18 mouse cellular contexts compared by ENCODE assay signal in the genomic region with DNA sequence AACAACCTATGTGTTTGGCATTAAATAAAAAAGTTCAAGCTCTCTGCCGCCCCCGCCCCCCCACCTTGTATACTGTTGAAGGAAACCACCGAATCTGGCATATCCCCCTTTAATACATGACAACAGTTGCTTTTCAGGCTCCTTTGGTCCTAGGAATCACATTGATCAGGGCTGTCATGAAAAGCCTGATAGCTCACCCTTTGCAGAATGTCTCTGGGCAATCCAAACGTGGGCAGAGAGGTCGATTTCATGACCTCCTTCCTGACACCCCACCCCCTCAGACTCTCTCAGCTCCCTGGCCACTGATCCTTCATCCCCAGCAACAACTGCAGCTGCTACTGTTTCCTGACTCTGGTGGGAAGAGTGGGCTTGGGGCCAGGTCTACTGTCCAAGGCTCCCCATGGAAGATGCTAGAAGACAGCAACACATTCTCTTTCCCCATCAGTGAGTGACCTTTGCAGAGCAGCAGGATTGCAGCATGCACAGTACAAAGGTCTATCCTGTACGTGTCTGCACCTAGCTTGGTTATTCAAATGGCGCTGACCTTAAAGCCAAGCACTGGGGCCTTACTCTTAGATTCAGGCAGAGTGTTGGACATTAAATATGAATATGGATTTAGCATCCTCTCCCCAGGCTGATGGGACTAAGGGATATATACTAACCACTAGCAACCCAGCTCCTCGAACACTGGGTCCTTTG. TPM values are rescaled to one million over a fixed set of nuclear protein-coding genes. Genes with fewer than 3 reads are reported as not detected.
DNase-seq lines count a peak whose midpoint lies in the region; ATAC-seq lines count a peak whose summit lies in the region.
"Had no signal": no experiment of that assay in that cellular context is flagged by ENCODE, and none has a peak within 500 bp of the region (broad histone marks: within the 10 kb centered on the region; RNA-seq: fewer than 3 reads in every experiment).

No protein-coding gene starts in this region.

- no peak overlapping the region for H3K4me2 ChIP-seq in liver, embryonic 16.5 days (ENCODE audit: low read depth, low read length)
- H3K4me2 ChIP-seq: embryonic facial prominence, embryonic 13.5 days; midbrain, embryonic 12.5 days; neural tube, embryonic 15.5 days had no signal

- peak; percentile 18 to 28 for DNase-seq in heart, postnatal 10 days
- DNase-seq in heart, adult 18-20 months: no peak
- peak; percentile 34 for DNase-seq in left cerebral cortex, postnatal 4 days
- DNase-seq in left cerebral cortex, postnatal 25 days (ENCODE audit: low spot score in 2 of 2): no peak
- DNase-seq in limb, embryonic 10.5 days (ENCODE audit: low spot score): no peak
- no peak for DNase-seq in thymus, postnatal 25 days
- DNase-seq: adrenal gland, postnatal 14 days; B cell, adult 2 months; cerebellum, adult 11-12 months; lung, postnatal 4 days; thymus, postnatal 4 days had no signal

- H3K4me3 ChIP-seq in limb, embryonic 10.5 days: no peak overlapping the region
- H3K4me3 ChIP-seq in liver, embryonic 16.5 days (ENCODE audit: low read depth, low read length): no peak overlapping the region
- H3K4me3 ChIP-seq: embryonic facial prominence, embryonic 13.5 days; heart, embryonic 10.5 days; midbrain, embryonic 12.5 days; myocyte; neural tube, embryonic 15.5 days had no signal

- H3K9me3 ChIP-seq in limb, embryonic 10.5 days (replicated peaks): no peaks in the 10 kb centered on the region
- H3K9me3 ChIP-seq in liver, embryonic 16.5 days (replicated peaks; ENCODE audit: control insufficient read depth, low read length): no peaks in the 10 kb centered on the region
- H3K9me3 ChIP-seq: heart, embryonic 10.5 days; midbrain, embryonic 12.5 days; neural tube, embryonic 15.5 days had no signal

- no peaks in the 10 kb centered on the region for H3K36me3 ChIP-seq in limb, embryonic 10.5 days
- H3K36me3 ChIP-seq in liver, embryonic 16.5 days (ENCODE audit: control insufficient read depth, insufficient read depth): no peaks in the 10 kb centered on the region
- H3K36me3 ChIP-seq: embryonic facial prominence, embryonic 13.5 days; heart, embryonic 10.5 days; midbrain, embryonic 12.5 days; neural tube, embryonic 15.5 days had no signal

- 63% methylated on average over 8 of the region's 8 CpGs for WGBS in limb, embryonic 10.5 days
- 45% methylated on average over 8 of the region's 8 CpGs for WGBS in liver, embryonic 16.5 days (ENCODE audit: insufficient replicate concordance)

- no peak overlapping the region for H3K9ac ChIP-seq in liver, embryonic 16.5 days (ENCODE audit: low read depth, low read length)
- H3K9ac ChIP-seq: embryonic facial prominence, embryonic 13.5 days; midbrain, embryonic 12.5 days; neural tube, embryonic 15.5 days had no signal

- H3K27me3 ChIP-seq in limb, embryonic 10.5 days (ENCODE audit: low read depth, poor library complexity, severe bottlenecking): peaks cover 35% of the 10 kb centered on the region
- H3K27me3 ChIP-seq in liver, embryonic 16.5 days (ENCODE audit: control insufficient read depth, insufficient read depth, low read depth, low read length): no peaks in the 10 kb centered on the region
- H3K27me3 ChIP-seq: embryonic facial prominence, embryonic 13.5 days had no signal

- intact Hi-C loops in heart, postnatal 10 days (cut with DNase I): no loop called here
- intact Hi-C loops in left cerebral cortex, postnatal 4 days (cut with DNase I): no loop called here
- intact Hi-C loops in left cerebral cortex, postnatal 25 days (cut with DNase I): no loop called here

- peak; percentile 86 for ATAC-seq in liver, embryonic 16.5 days (ENCODE audit: low read depth)
- ATAC-seq: hindbrain, embryonic 16.5 days had no signal

- peaks cover 37% of the 10 kb centered on the region for H3K4me1 ChIP-seq in limb, embryonic 10.5 days
- H3K4me1 ChIP-seq in liver, embryonic 16.5 days (ENCODE audit: control insufficient read depth, low read depth, low read length): no peaks in the 10 kb centered on the region; the same call in 1 of the 2 replicates
- H3K4me1 ChIP-seq: midbrain, embryonic 12.5 days; neural tube, embryonic 15.5 days had no signal

- 0 out of 2 replicates have a peak overlapping the region, but pooled peaks have one; percentile 31 for H3K27ac ChIP-seq in limb, embryonic 10.5 days
- H3K27ac ChIP-seq in liver, embryonic 16.5 days (ENCODE audit: low read length): no peak overlapping the region
- H3K27ac ChIP-seq: embryonic facial prominence, embryonic 13.5 days; heart, embryonic 10.5 days; midbrain, embryonic 12.5 days; neural tube, embryonic 15.5 days had no signal

RNA-seq across cellular contexts. Expression of a gene that starts 14.3 kb away (rescaled TPM):
- total RNA-seq in heart, postnatal 10 days (2021): 10 to 100 TPM; 16.8 to 24.9 TPM
- 10 to 100 TPM; 11.2 to 16.0 TPM for total RNA-seq in heart, adult 18-20 months (2021)
- 10 to 100 TPM; 67.6 to 70.6 TPM for total RNA-seq in left cerebral cortex, postnatal 4 days (2021)
- total RNA-seq in left cerebral cortex, postnatal 25 days (2021): 10 to 100 TPM; 54.6 to 56.0 TPM
- polyA plus RNA-seq in limb, embryonic 10.5 days (2016; fragmentation: Nextera tagmentation; extraction: Ambion mirVana): 14.1 and 15.9 TPM in 2 replicates
- polyA plus RNA-seq in liver, embryonic 16.5 days (2015; fragmentation: Nextera tagmentation; extraction: Ambion mirVana): 3.6 and 4.6 TPM in 2 replicates

Comparison
In these comparisons a context has a peak if more than half of its experiments do, and no peak if none do; other contexts are left out.
1. DNase-seq: peak in heart, postnatal 10 days (2 of 2) and left cerebral cortex, postnatal 4 days (single experiment); none in heart, adult 18-20 months (0 of 2), left cerebral cortex, postnatal 25 days (0 of 2), limb, embryonic 10.5 days (single experiment) and thymus, postnatal 25 days (single experiment).